In the genomic region with DNA sequence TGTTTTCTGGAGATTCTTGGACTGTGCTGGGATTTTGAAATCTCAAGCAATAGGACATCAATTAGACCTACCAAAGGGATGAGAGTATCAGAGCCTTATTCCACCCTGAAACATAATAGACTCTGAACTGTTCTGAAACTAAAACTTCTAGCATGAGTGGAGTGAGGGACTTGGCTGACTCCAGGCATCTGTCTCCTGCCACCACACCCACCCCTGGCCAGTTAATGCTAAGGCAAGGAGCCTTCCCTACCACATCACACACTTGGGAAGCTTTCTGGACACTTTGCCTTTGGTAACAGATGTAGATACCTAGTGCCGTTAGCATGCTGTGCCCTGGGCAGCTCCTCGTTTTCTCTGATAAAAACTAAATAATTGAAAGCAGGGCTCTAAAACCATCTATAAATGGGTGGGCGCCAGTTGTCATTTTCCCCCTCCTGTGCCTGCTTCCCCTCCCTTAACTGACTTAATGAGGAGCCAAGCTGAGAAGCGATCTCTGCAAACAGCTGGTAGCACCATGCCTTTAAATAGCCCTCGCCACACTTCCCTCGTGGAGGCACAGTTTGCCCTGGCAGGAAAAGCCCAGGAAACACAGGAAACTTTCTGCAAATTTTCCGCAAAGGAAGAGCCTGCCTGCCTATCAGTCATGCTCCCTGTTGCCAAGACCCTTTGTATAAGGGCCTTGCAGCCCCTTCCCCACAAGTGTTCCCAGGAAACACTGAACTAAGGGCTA, we compare ENCODE assay signal across 15 mouse cellular contexts. TPM values are rescaled to one million over a fixed set of nuclear protein-coding genes. Genes with fewer than 3 reads are reported as not detected.
DNase-seq lines count a peak whose midpoint lies in the region; ATAC-seq lines count a peak whose summit lies in the region.
"Had no signal": no experiment of that assay in that cellular context is flagged by ENCODE, and none has a peak within 500 bp of the region (broad histone marks: within the 10 kb centered on the region; RNA-seq: fewer than 3 reads in every experiment).

No protein-coding gene starts in this region.

- intact Hi-C loops in gastrocnemius, postnatal 14 days (cut with DNase I; ENCODE audit: low total_unique reads): no loop called here
- intact Hi-C loops in gastrocnemius, postnatal 36 days (cut with DNase I): loop anchor here (5.0 kb wide), 1 partner anchor 52 kb away; no protein-coding TSS in a partner anchor
- intact Hi-C loops in left cerebral cortex, postnatal 14 days (cut with DNase I): no loop called here
- intact Hi-C loops in left cerebral cortex, postnatal 4 days (cut with DNase I): no loop called here

- H3K36me3 ChIP-seq in embryonic facial prominence, embryonic 14.5 days (ENCODE audit: control insufficient read depth, insufficient read depth, low read length): no peaks in the 10 kb centered on the region
- H3K36me3 ChIP-seq: neural tube, embryonic 15.5 days had no signal

- peak; percentile 33 for DNase-seq in gastrocnemius, postnatal 14 days
- DNase-seq in gastrocnemius, postnatal 36 days: no peak
- peak; percentile 33 to 43 for DNase-seq in left cerebral cortex, postnatal 14 days (ENCODE audit: low spot score in 2 of 2)
- no peak for DNase-seq in left cerebral cortex, postnatal 4 days
- DNase-seq in embryonic facial prominence, embryonic 14.5 days (ENCODE audit: low spot score): peak; percentile 56
- peak; percentile 29 for DNase-seq in right cerebral cortex, postnatal 14 days
- DNase-seq in cerebellum, adult 9-11 months: no peak
- DNase-seq: adrenal gland, adult 2 months; kidney, adult 8-10 months; thymus, adult 2 months had no signal

- no peak overlapping the region for H3K4me3 ChIP-seq in embryonic facial prominence, embryonic 14.5 days (ENCODE audit: low read depth, low read length)
- H3K4me3 ChIP-seq: hindbrain, embryonic 10.5 days; neural tube, embryonic 15.5 days had no signal

- peak overlapping the region; percentile 35; the same call in 1 of the 2 replicates for H3K27ac ChIP-seq in embryonic facial prominence, embryonic 14.5 days (replicated peaks; ENCODE audit: low read depth, low read length)
- H3K27ac ChIP-seq: hindbrain, embryonic 10.5 days; neural tube, embryonic 15.5 days had no signal

- WGBS in embryonic facial prominence, embryonic 14.5 days: 37% methylated on average over 7 of the region's 7 CpGs

- H3K4me2 ChIP-seq in embryonic facial prominence, embryonic 14.5 days (ENCODE audit: low read depth, low read length): no peak overlapping the region
- H3K4me2 ChIP-seq: neural tube, embryonic 15.5 days had no signal

- no peak overlapping the region for H3K9ac ChIP-seq in embryonic facial prominence, embryonic 14.5 days (ENCODE audit: low read depth, low read length)
- H3K9ac ChIP-seq: neural tube, embryonic 15.5 days had no signal

- peaks cover 45% of the 10 kb centered on the region for H3K4me1 ChIP-seq in embryonic facial prominence, embryonic 14.5 days (ENCODE audit: control insufficient read depth, insufficient read depth, low read length)

- ATAC-seq in embryonic facial prominence, embryonic 14.5 days (ENCODE audit: low read depth): no peak
- ATAC-seq in erythroblast, adult 5-6 weeks (replicated peaks; ENCODE audit: low FRiP score, poor library complexity, severe bottlenecking): no peak
- ATAC-seq: forebrain, embryonic 14.5 days; midbrain, embryonic 16.5 days had no signal

- H3K27me3 ChIP-seq in embryonic facial prominence, embryonic 14.5 days (replicated peaks; ENCODE audit: control insufficient read depth, insufficient read depth, low read length): no peaks in the 10 kb centered on the region
- H3K27me3 ChIP-seq: neural tube, embryonic 15.5 days had no signal

- no peaks in the 10 kb centered on the region for H3K9me3 ChIP-seq in embryonic facial prominence, embryonic 14.5 days (ENCODE audit: control insufficient read depth, low read length)
- H3K9me3 ChIP-seq: hindbrain, embryonic 10.5 days; neural tube, embryonic 15.5 days had no signal

RNA-seq across cellular contexts. Expression of a gene that starts 54.9 kb away (rescaled TPM):
- total RNA-seq in gastrocnemius, postnatal 14 days (2021): 10 to 100 TPM; 24.1 to 24.9 TPM
- 10 to 100 TPM in 1 of 2 experiments, 1 to 10 TPM in 1; 9.0 to 16.5 TPM for total RNA-seq in gastrocnemius, postnatal 36 days (2021)
- total RNA-seq in left cerebral cortex, postnatal 14 days (2021): 10 to 100 TPM; 24.7 to 34.7 TPM
- 10 to 100 TPM; 46.3 to 52.0 TPM for total RNA-seq in left cerebral cortex, postnatal 4 days (2021)
- 7.7 and 10.8 TPM in 2 replicates for polyA plus RNA-seq in embryonic facial prominence, embryonic 14.5 days (2014; fragmentation: Nextera tagmentation; extraction: Ambion mirVana)
- total RNA-seq in erythroblast, adult 5-6 weeks (2015; ENCODE audit: low replicate concordance): 11.7 and 12.7 TPM in 2 replicates
- 4.0 and 4.3 TPM in 2 replicates for total RNA-seq in erythroblast, adult 5-6 weeks (2017; ENCODE audit: low replicate concordance)

Comparison
In these comparisons a context has a peak if more than half of its experiments do, and no peak if none do; other contexts are left out.
1. DNase-seq: peak in gastrocnemius, postnatal 14 days (single experiment), left cerebral cortex, postnatal 14 days (2 of 2), embryonic facial prominence, embryonic 14.5 days (single experiment) and right cerebral cortex, postnatal 14 days (single experiment); none in gastrocnemius, postnatal 36 days (0 of 2), left cerebral cortex, postnatal 4 days (single experiment) and cerebellum, adult 9-11 months (single experiment).